Comparison of ENCODE assay signal across 8 mouse cellular contexts in the genomic region with DNA sequence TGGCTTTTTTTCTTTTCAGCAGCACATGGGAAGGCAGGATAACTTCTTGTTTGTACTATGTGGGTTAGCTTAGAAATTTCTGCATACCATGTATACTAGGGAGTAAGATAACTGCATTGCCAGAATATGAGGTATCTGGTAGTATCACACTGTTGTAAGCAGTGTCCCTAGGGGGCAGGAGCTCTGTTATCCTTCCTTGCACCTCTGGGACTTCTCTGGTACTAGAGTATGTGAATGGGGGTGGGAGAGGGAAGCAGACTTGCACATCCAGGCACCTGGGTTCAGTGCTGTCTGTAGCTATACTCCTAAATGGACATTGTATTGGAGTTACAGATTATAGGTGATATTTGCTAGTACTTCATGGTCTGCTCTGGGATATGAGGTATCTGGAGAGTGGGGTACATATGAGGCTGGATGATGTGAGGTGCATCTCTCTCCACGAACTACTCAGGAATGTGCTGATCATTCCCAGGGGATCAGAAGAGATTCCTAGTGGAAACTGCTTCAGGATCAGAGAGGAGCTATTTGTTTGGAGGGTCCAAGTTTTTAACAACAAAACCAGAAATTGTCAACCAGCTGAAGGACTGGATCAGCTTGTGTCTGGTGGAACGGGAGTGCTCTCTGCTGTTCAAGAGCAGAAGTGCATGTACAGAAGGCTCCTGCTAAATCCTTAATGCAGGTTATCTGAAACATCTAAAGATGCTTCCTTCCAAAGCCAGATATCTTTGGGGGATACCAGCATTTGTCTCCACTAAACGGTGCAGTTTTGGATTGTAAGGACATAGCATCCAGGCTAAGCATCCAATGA.
DNase-seq lines count a peak whose midpoint lies in the region.

No protein-coding gene starts in this region.

- intact Hi-C loops in left cerebral cortex, postnatal 10 days (cut with DNase I), result no loop called here

- DNase-seq in ES-CJ7 (ENCODE audit: low read depth, low spot score), result peak; percentile 42
- peak; percentile 37 for DNase-seq in brain, embryonic 18.5 days (ENCODE audit: low read depth, low spot score)
- peak; percentile 34 to 87 for DNase-seq in frontal cortex, adult 2 months (ENCODE audit: extremely low spot score in 1 of 2, low spot score in 1 of 2)
- peak; percentile 40 to 60 for DNase-seq in left cerebral cortex, postnatal 10 days (ENCODE audit: extremely low spot score in 1 of 2, low spot score in 2 of 2)
- peak; percentile 3 for DNase-seq in retina, adult 2 months (ENCODE audit: low read depth, low spot score)
- no peak for DNase-seq in spleen, postnatal 10 days (ENCODE audit: low spot score in 2 of 2)
- no peak for DNase-seq in c-Kit-positive CD71-positive TER-119-positive erythroid progenitor cells, embryonic 14.5 days (ENCODE audit: low spot score)
- DNase-seq in T-cell, adult 2 months (ENCODE audit: low spot score), result no peak

Comparison
In these comparisons a context has a peak if more than half of its experiments do, and no peak if none do; other contexts are left out.
1. DNase-seq: peak in ES-CJ7 (single experiment), brain, embryonic 18.5 days (single experiment), frontal cortex, adult 2 months (2 of 2), left cerebral cortex, postnatal 10 days (2 of 2) and retina, adult 2 months (single experiment); none in spleen, postnatal 10 days (0 of 2), c-Kit-positive CD71-positive TER-119-positive erythroid progenitor cells, embryonic 14.5 days (single experiment) and T-cell, adult 2 months (single experiment).